ENCODE assay signal across 24 mouse cellular contexts in the genomic region with DNA sequence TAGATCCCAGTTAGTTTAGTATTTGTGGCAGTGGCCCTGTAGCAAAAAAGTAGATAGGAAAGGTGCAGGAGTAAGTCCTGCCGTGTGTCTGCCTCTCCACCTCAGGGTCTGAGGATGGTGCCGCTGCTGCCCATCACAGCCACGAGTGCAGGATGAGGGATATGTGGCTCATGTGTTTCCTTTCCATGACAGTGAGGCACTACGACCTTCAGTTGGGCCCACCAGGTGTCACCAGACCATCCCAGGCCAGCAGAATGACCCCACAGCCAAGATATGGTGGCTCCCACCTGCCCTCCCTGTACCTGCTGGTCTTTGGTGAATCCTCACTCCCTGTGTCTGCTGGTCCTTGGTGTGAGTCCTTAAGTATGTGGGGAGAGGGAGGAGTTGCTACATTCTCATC.
"Had no signal": no experiment of that assay in that cellular context is flagged by ENCODE, and none has a peak within 500 bp of the region (broad histone marks: within the 10 kb centered on the region; RNA-seq: fewer than 3 reads in every experiment).

No protein-coding gene starts in this region.

- ATAC-seq: hindbrain, postnatal 0 days; intestine, embryonic 16.5 days had no signal

- H3K9me3 ChIP-seq: hindbrain, embryonic 13.5 days; hindbrain, embryonic 15.5 days; kidney, embryonic 15.5 days; limb, embryonic 10.5 days; limb, embryonic 12.5 days; liver, embryonic 13.5 days had no signal

- H3K9ac ChIP-seq: hindbrain, embryonic 13.5 days; hindbrain, embryonic 15.5 days; kidney, embryonic 15.5 days; limb, embryonic 12.5 days; liver, embryonic 13.5 days had no signal

- H3K27ac ChIP-seq: hindbrain, embryonic 13.5 days; hindbrain, embryonic 15.5 days; hindbrain, postnatal 0 days; kidney, embryonic 15.5 days; kidney, postnatal 0 days; limb, embryonic 10.5 days; limb, embryonic 12.5 days; liver, embryonic 13.5 days had no signal

- H3K36me3 ChIP-seq: limb, embryonic 10.5 days; limb, embryonic 12.5 days; liver, embryonic 13.5 days had no signal

- H3K4me3 ChIP-seq: hindbrain, embryonic 13.5 days; hindbrain, embryonic 15.5 days; kidney, embryonic 15.5 days; limb, embryonic 10.5 days; limb, embryonic 12.5 days; liver, embryonic 13.5 days had no signal

- H3K27me3 ChIP-seq: hindbrain, embryonic 13.5 days; hindbrain, embryonic 15.5 days; kidney, embryonic 15.5 days; limb, embryonic 12.5 days; liver, embryonic 13.5 days had no signal

- H3K4me1 ChIP-seq: limb, embryonic 12.5 days had no signal

- DNase-seq: gastrocnemius, postnatal 14 days; gastrocnemius, postnatal 36 days; heart, adult 18-20 months; heart, postnatal 10 days; heart, postnatal 36 days; kidney, adult 11 months; kidney, adult 2 months; kidney, adult 9 months; kidney, postnatal 14 days; kidney, postnatal 36 days; layer of hippocampus, adult 9-11 months; layer of hippocampus, postnatal 36 days; liver; liver, embryonic 13.5 days had no signal

- H3K4me2 ChIP-seq: heart, embryonic 11.5 days; hindbrain, embryonic 13.5 days; hindbrain, embryonic 15.5 days; kidney, embryonic 15.5 days; limb, embryonic 12.5 days; liver, embryonic 11.5 days; liver, embryonic 13.5 days had no signal
